Mouse (Mus musculus) stomach, postnatal 0 days (tissue): ENCODE measurements around the gene Gm9048.
"Not testable (repeated sequence)": the region's sequence is repeated elsewhere in the genome, so short reads cannot be mapped to it uniquely, and the experiment has no call there.

Experiments used
- CTCF ChIP-seq: IDR thresholded peaks from 2 replicates; pipeline ENCODE4 v1.5.1; 2016; ENCODE audit warnings: antibody characterized with exemption, low read depth, mild to moderate bottlenecking, moderate library complexity
- EP300 ChIP-seq: optimal IDR thresholded peaks from 2 replicates; pipeline ENCODE3; 2016; ENCODE audit warnings: antibody characterized with exemption

GRCm38 (mm10) chr10:118332308-118332707 lies 16.2 kb downstream of the Gm9048 start, which contains the start of gene Gm9044:
- not testable (repeated sequence) for TF ChIP-seq CTCF, EP300
